In the genomic region with DNA sequence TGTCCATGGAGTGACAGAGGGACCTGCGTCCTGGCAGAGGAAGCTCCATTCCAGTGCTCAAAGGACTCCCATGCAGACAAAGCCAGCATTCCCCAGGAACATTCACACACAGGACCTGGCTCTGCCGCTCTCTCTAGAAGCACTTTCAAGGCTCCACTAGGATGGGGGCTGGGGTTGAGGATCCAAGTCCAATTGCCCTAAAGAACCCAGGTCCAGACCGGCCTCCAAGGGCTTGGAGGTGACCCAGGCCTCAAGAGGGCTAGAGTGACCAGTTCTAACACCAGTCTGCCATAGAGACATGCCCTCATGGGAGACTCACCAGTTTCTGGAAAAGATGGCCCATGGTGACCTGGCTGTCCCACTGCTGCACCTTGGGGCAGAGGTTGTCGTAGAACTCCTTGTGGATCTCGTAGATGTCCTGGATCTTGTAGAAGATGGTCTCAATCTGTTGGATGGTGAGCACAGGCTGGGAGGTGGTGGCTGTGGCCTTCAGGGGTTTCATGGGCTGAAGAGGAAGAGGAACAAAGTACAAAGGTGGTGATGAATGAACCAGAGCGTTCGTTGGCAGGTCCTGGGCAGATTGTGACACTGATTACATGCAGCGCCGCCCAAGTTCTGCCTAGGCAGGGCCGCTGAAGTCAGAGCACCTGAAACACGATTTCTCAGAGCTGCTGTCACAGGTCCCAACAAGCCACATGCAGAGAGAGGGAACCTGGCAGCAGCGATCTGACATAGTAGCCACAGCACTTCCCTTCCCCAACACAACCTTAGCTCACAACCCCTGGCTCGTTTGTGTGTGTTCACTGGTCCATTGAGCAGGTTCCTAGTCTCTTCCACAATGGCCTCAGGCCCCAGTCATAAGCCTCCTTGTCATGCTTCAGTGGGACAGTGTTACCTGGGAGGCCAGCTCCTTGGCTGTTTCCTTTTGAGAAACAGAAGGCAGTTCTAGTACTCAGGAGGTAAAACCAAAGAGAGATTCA, we compare ENCODE assay signal across 9 mouse cellular contexts.
A peak's percentile ranks its signal among the peaks of the same experiment; 100 is the strongest.
DNase-seq lines count a peak whose midpoint lies in the region; ATAC-seq and TF ChIP-seq lines count a peak whose summit lies in the region.
"Had no signal": no experiment of that assay in that cellular context is flagged by ENCODE, and none has a peak within 500 bp of the region (broad histone marks: within the 10 kb centered on the region; RNA-seq: fewer than 3 reads in every experiment).

No protein-coding gene starts in this region.

- no peak overlapping the region for H3K9ac ChIP-seq in neural tube, embryonic 15.5 days (replicated peaks)
- no peak overlapping the region for H3K9ac ChIP-seq in intestine, embryonic 16.5 days (ENCODE audit: low read depth, low read length)
- H3K9ac ChIP-seq: hindbrain, embryonic 14.5 days had no signal

- no peaks in the 10 kb centered on the region for H3K27me3 ChIP-seq in neural tube, embryonic 15.5 days (replicated peaks)
- no peaks in the 10 kb centered on the region for H3K27me3 ChIP-seq in intestine, embryonic 16.5 days (replicated peaks; ENCODE audit: control insufficient read depth, insufficient read depth, low read length)
- H3K27me3 ChIP-seq in small intestine, adult 2 months (ENCODE audit: control insufficient read depth, insufficient read depth, low read length) = no peaks in the 10 kb centered on the region

- H3K36me3 ChIP-seq in neural tube, embryonic 15.5 days = peaks cover 21% of the 10 kb centered on the region
- 0 out of 2 replicates have a peak, but pooled peaks cover 3% of the 10 kb centered on the region for H3K36me3 ChIP-seq in intestine, embryonic 16.5 days (ENCODE audit: control insufficient read depth, insufficient read depth, low read length)
- peaks cover 33% of the 10 kb centered on the region for H3K36me3 ChIP-seq in small intestine, adult 2 months (ENCODE audit: control insufficient read depth, insufficient read depth, low read length)

- DNase-seq in neural tube, embryonic 10.5 days (ENCODE audit: extremely low spot score, low spot score) = no peak
- DNase-seq in yolk sac, embryonic 10.5 days (ENCODE audit: low spot score) = no peak
- no peak for DNase-seq in frontal cortex, postnatal 36 days (ENCODE audit: low spot score in 2 of 2)
- DNase-seq in ovary, postnatal 36 days (ENCODE audit: low spot score) = no peak

- 0 out of 2 replicates have a peak overlapping the region, but pooled peaks have one; percentile 28 for H3K27ac ChIP-seq in neural tube, embryonic 15.5 days (replicated peaks)
- peak overlapping the region; percentile 81 for H3K27ac ChIP-seq in bone marrow, adult 2 months (ENCODE audit: control insufficient read depth, insufficient read depth, low read depth, low read length, poor library complexity)
- peak overlapping the region; percentile 33; the same call in 1 of the 2 replicates for H3K27ac ChIP-seq in intestine, embryonic 16.5 days (ENCODE audit: low read length)
- peak overlapping the region; percentile 99 for H3K27ac ChIP-seq in small intestine, adult 2 months (ENCODE audit: insufficient read depth, low read depth, low read length)
- H3K27ac ChIP-seq: hindbrain, embryonic 14.5 days had no signal

- H3K4me2 ChIP-seq in neural tube, embryonic 15.5 days = no peak overlapping the region
- no peak overlapping the region for H3K4me2 ChIP-seq in intestine, embryonic 16.5 days (ENCODE audit: low read depth, low read length)
- H3K4me2 ChIP-seq: hindbrain, embryonic 14.5 days had no signal

- peaks cover 27% of the 10 kb centered on the region for H3K4me1 ChIP-seq in neural tube, embryonic 15.5 days
- H3K4me1 ChIP-seq in bone marrow, adult 2 months (ENCODE audit: control insufficient read depth, insufficient read depth, low read length) = peaks cover 21% of the 10 kb centered on the region
- H3K4me1 ChIP-seq in intestine, embryonic 16.5 days (ENCODE audit: control insufficient read depth, insufficient read depth, low read length) = peaks cover 55% of the 10 kb centered on the region
- peaks cover 62% of the 10 kb centered on the region for H3K4me1 ChIP-seq in small intestine, adult 2 months (ENCODE audit: control insufficient read depth, insufficient read depth, insufficient read length, low read length)

- WGBS in neural tube, embryonic 15.5 days = 90% methylated on average over 13 of the region's 13 CpGs
- 34% methylated on average over 13 of the region's 13 CpGs for WGBS in bone marrow, adult 2 months
- WGBS in intestine, embryonic 16.5 days = 84% methylated on average over 13 of the region's 13 CpGs
- WGBS in small intestine, adult 2 months = 37% methylated on average over 13 of the region's 13 CpGs

- TF ChIP-seq POLR2A in bone marrow, adult 2 months (IDR thresholded peaks at IDR 0.05; ENCODE audit: borderline replicate concordance, control insufficient read depth, low read depth, low read length) = no peak
- TF ChIP-seq POLR2A in small intestine, adult 2 months (IDR thresholded peaks at IDR 0.05; ENCODE audit: low read depth, low read length) = peak; percentile 67

- no peaks in the 10 kb centered on the region for H3K9me3 ChIP-seq in neural tube, embryonic 15.5 days (replicated peaks)
- H3K9me3 ChIP-seq in intestine, embryonic 16.5 days (ENCODE audit: control insufficient read depth, low read length) = no peaks in the 10 kb centered on the region

- no peak overlapping the region for H3K4me3 ChIP-seq in neural tube, embryonic 15.5 days (replicated peaks)
- H3K4me3 ChIP-seq in bone marrow, adult 2 months (replicated peaks; ENCODE audit: control insufficient read depth, low read depth, low read length) = peak overlapping the region; percentile 21
- H3K4me3 ChIP-seq in intestine, embryonic 16.5 days (ENCODE audit: low read length) = no peak overlapping the region
- peak overlapping the region; percentile 65 for H3K4me3 ChIP-seq in small intestine, adult 2 months (ENCODE audit: low read depth, low read length)

- ATAC-seq in neural tube, embryonic 15.5 days (ENCODE audit: low FRiP score) = no peak
- no peak for ATAC-seq in intestine, embryonic 16.5 days

- no peak for TF ChIP-seq CTCF in bone marrow, adult 2 months (IDR thresholded peaks at IDR 0.05; ENCODE audit: control insufficient read depth, insufficient read depth, low read length)
- TF ChIP-seq CTCF in small intestine, adult 2 months (IDR thresholded peaks at IDR 0.05; ENCODE audit: extremely low read depth, insufficient read length, insufficient replicate concordance, low read depth, low read length) = no peak

Comparison
In these comparisons a context has a peak if more than half of its experiments do, and no peak if none do; other contexts are left out.
1. H3K27ac ChIP-seq: peak in every context shown above with its lines; median percentile 99 in small intestine, adult 2 months; 81 in bone marrow, adult 2 months; 33 in intestine, embryonic 16.5 days; 28 in neural tube, embryonic 15.5 days.
2. H3K4me3 ChIP-seq: peak in bone marrow, adult 2 months (single experiment) and small intestine, adult 2 months (single experiment); none in neural tube, embryonic 15.5 days (single experiment) and intestine, embryonic 16.5 days (single experiment).